Mouse (Mus musculus) ES-Bruce4 (cell line): ENCODE measurements around the gene Loxl3. TPM values are rescaled to one million over a fixed set of nuclear protein-coding genes. Genes with fewer than 3 reads are reported as not detected.
A peak's percentile ranks its signal among the peaks of the same experiment; 100 is the strongest.

Experiments used
- H3K27ac ChIP-seq: 2 replicates; pipeline ENCODE4 v1.5.1; 2012; ENCODE audit warnings: low read length, inconsistent platforms; ENCODE audit not compliant: insufficient read depth
- H3K27me3 ChIP-seq: 2 replicates; pipeline ENCODE4 v1.6.1; 2012; ENCODE audit warnings: mild to moderate bottlenecking, low read length, inconsistent platforms; ENCODE audit not compliant: control insufficient read depth, poor library complexity, insufficient read depth, severe bottlenecking
- H3K36me3 ChIP-seq: 2 replicates; pipeline ENCODE4 v1.6.1; 2012; ENCODE audit warnings: inconsistent platforms, mild to moderate bottlenecking, low read length, moderate library complexity; ENCODE audit not compliant: control insufficient read depth, poor library complexity, insufficient read depth, severe bottlenecking
- H3K4me1 ChIP-seq: one replicate; pipeline ENCODE4 v1.8.1; 2011; ENCODE audit warnings: low read length; ENCODE audit not compliant: control insufficient read depth, insufficient read depth
- H3K4me3 ChIP-seq: 2 replicates; pipeline ENCODE4 v1.5.1; 2011; ENCODE audit warnings: low read depth, mild to moderate bottlenecking, low read length
- H3K9ac ChIP-seq: 2 replicates; pipeline ENCODE4 v1.6.1; 2012; ENCODE audit warnings: low read depth, mild to moderate bottlenecking, inconsistent platforms; ENCODE audit not compliant: poor library complexity, severe bottlenecking
- H3K9me3 ChIP-seq: replicated peaks from 2 replicates; pipeline ENCODE4 v1.6.1; 2012; ENCODE audit warnings: mild to moderate bottlenecking, low read length, inconsistent platforms; ENCODE audit not compliant: control insufficient read depth, poor library complexity, insufficient read depth, severe bottlenecking
- CTCF ChIP-seq: IDR thresholded peaks from one replicate; pipeline ENCODE4 v1.8.1; 2011; ENCODE audit warnings: low read depth, low read length
- EP300 ChIP-seq: IDR thresholded peaks from 2 replicates; pipeline ENCODE4 v1.6.1; 2011; ENCODE audit warnings: low read depth, low read length; ENCODE audit not compliant: insufficient read depth
- POLR2A ChIP-seq: IDR thresholded peaks from one replicate; pipeline ENCODE4 v1.8.1; 2011; ENCODE audit warnings: low read length; ENCODE audit not compliant: insufficient read depth
- polyA plus RNA-seq: library from polyadenylated mRNA; stranded (reverse); fragments of >200 nt; gene quantifications from 2 replicates; pipeline ENCODE4 v1.2.4, GENCODE M21; 2011; ENCODE audit warnings: low read depth; ENCODE audit not compliant: missing spikeins, insufficient read depth, insufficient read length

The Loxl3 gene
- polyA plus RNA-seq, 1 experiment, result 2.2 TPM

DNA sequence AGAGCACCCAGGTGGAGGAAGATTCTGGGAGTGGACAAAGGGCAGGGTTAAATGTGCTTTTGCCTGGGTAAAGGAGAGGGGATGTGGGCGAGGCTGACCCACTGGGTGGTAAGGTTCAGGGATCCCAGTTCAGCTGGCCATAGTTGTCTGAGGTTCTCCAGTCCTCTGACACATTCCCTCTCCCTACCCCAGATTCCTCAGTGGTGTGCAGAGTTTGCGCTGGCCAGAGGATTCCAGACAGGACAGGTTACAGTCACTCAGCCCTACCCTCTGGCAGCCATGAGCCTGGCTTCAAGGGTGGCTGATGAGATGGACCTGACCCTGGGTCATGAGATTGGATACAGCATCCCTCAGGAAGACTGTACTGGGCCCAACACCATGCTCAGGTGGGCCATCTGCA lies 24.8 kb downstream of the Loxl3 start:
- TF ChIP-seq CTCF, result no peak
- no peak for TF ChIP-seq POLR2A
- no peak for TF ChIP-seq EP300
- peaks cover 4% of the 10 kb centered on the region for H3K4me1 ChIP-seq
- H3K27me3 ChIP-seq, result no peaks in the 10 kb centered on the region

GRCm38 (mm10) chr6:83065995-83066394 lies 32.0 kb downstream of the Loxl3 start:
- no peak overlapping the region for H3K27ac ChIP-seq
- H3K4me3 ChIP-seq, result no peak overlapping the region
- H3K36me3 ChIP-seq, result no peaks in the 10 kb centered on the region
- TF ChIP-seq POLR2A (no peak), EP300 (no peak), CTCF (no peak)
- no peak overlapping the region for H3K9ac ChIP-seq
- H3K9me3 ChIP-seq, result no peaks in the 10 kb centered on the region
- H3K4me1 ChIP-seq, result no peaks in the 10 kb centered on the region
- peaks cover 34% of the 10 kb centered on the region for H3K27me3 ChIP-seq

More for the DNA sequence above, 24.8 kb downstream of the Loxl3 start:
- Histone ChIP-seq H3K27ac (no peak overlapping the region), H3K9ac (no peak overlapping the region), H3K36me3 (peaks cover 5% of the 10 kb centered on the region; the same call in 1 of the 2 replicates), H3K4me3 (no peak overlapping the region), H3K9me3 (no peaks in the 10 kb centered on the region)

- Histone ChIP-seq H3K4me3 (no peak overlapping the region), H3K36me3 (no peaks in the 10 kb centered on the region), H3K4me1 (no peaks in the 10 kb centered on the region), H3K27ac (no peak overlapping the region), H3K9ac (no peak overlapping the region), H3K27me3 (peaks cover 35% of the 10 kb centered on the region), H3K9me3 (no peaks in the 10 kb centered on the region)
- TF ChIP-seq CTCF (no peak), EP300 (no peak), POLR2A (no peak)
Measured at GRCm38 (mm10) chr6:83066441-83066840, 32.5 kb downstream of the Loxl3 start.

- Histone ChIP-seq H3K4me1 (no peaks in the 10 kb centered on the region), H3K4me3 (no peak overlapping the region), H3K27ac (no peak overlapping the region), H3K9me3 (no peaks in the 10 kb centered on the region), H3K27me3 (peaks cover 35% of the 10 kb centered on the region), H3K9ac (peak overlapping the region; percentile 17; the same call in 1 of the 2 replicates), H3K36me3 (no peaks in the 10 kb centered on the region)
- TF ChIP-seq CTCF (no peak), POLR2A (no peak), EP300 (no peak)
Measured at GRCm38 (mm10) chr6:83068221-83068620, 34.2 kb downstream of the Loxl3 start.

DNA sequence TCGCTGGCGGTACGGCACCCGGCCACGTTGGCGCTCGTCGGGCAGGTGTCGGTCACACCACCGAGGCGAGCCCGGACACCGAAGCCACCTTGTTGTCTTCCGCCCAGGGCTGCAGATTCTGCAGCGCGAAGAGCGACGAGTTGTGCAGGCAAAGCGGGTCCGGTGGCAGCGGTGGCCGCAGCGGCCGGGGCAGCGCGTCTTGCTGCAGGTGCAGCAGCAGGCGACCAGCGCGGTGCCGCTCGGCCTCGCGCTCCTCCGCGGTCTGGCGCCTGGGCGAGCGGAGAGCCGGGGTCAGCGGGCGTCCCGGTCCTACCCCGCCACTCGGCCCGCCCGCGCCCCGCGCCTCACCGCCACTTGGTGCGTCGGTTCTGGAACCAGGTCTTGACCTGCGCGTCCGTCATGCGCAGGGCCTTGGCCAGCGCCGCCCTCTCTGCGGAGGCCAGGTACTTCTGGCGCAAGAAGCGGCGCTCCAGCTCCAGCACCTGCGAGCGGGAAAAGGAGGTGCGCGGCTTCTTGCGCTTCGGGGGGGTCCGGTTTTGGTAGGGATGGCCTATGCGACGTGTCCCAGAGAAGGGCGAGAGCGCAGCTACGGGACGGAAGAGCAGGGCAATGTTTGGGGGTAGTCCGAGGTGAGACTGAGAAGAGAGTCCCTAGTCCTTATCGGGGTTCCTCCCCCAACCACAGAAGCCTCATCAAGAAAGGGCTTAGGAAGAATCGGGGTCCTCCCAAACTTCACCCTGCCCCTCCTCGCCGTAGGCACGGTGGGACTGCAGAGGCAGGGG lies 34.9 kb downstream of the Loxl3 start:
- H3K9ac ChIP-seq, result peak overlapping the region; percentile 17; the same call in 1 of the 2 replicates
- H3K36me3 ChIP-seq, result no peaks in the 10 kb centered on the region
- H3K27me3 ChIP-seq, result peaks cover 35% of the 10 kb centered on the region
- TF ChIP-seq EP300, result no peak
- TF ChIP-seq POLR2A, result no peak
- TF ChIP-seq CTCF, result no peak
- H3K27ac ChIP-seq, result no peak overlapping the region
- no peaks in the 10 kb centered on the region for H3K9me3 ChIP-seq
- H3K4me3 ChIP-seq, result peak overlapping the region; percentile 65
- H3K4me1 ChIP-seq, result no peaks in the 10 kb centered on the region

DNA sequence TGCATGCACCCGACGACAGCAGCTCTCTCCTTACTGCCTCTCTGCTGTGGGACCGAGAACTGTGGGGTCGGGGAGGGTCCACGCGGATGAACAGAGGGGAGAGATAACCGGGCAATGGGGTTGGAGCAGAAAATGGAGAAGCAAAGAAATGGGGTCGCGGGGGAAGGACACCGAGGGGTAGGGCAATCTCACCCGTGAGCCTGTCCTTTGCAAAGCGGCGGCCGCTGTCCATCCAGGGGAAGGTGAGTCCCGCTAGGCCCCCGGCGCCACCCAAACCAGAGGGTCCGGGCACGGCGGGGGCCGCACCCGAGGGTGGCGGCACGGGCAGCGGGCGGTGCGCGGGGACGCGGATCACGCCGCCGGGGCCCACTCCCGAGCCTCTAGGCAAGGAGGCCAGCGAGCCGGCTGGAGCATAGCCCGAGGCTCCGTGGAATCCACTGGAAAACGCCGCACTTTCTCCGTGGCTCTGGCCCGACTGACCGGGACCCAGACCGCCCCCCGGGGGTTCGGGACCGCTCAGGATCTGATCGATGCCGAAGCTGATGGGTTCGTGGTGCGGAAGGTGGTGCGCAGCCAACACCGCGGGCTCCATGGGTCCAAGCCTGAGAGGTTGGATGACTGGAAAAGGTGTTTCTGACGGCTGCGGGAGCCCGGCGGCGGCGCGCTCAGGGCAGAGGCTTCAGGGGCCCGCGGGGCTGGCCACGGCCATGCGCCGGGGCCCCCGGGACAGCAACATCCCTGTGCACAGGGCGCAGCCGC lies 35.7 kb downstream of the Loxl3 start:
- Histone ChIP-seq H3K4me1 (no peaks in the 10 kb centered on the region), H3K9me3 (no peaks in the 10 kb centered on the region), H3K4me3 (peak overlapping the region; percentile 65), H3K9ac (peak overlapping the region; percentile 71), H3K36me3 (no peaks in the 10 kb centered on the region), H3K27me3 (peaks cover 35% of the 10 kb centered on the region), H3K27ac (no peak overlapping the region)
- no peak for TF ChIP-seq POLR2A
- TF ChIP-seq CTCF, result no peak
- no peak for TF ChIP-seq EP300
